Mouse (Mus musculus) right cerebral cortex, postnatal 36 days (tissue): ENCODE measurements around the gene Slc35g2.

ENCODE experiments used
- DNase-seq, 2 experiments: peaks; one replicate each; pipeline ENCODE4 v3.0.0; 2022; ENCODE audit warnings: low spot score in 2 of 2, mixed read lengths in 1 of 2

Gene Slc35g2

GRCm38 (mm10) chr9:100560251-100560890 is 10.5 kb downstream of the Slc35g2 start:
- peak in 1 of 2 experiments; percentile 15 for DNase-seq

GRCm38 (mm10) chr9:100558991-100559390 is 11.9 kb downstream of the Slc35g2 start:
- DNase-seq, result no peak

- no peak for DNase-seq
Measured at GRCm38 (mm10) chr9:100558023-100558573, 12.8 kb downstream of the Slc35g2 start.

- DNase-seq, result no peak
Measured at GRCm38 (mm10) chr9:100555686-100556085, 15.2 kb downstream of the Slc35g2 start.

GRCm38 (mm10) chr9:100548313-100548712 is 22.6 kb downstream of the Slc35g2 start:
- no peak for DNase-seq

- no peak for DNase-seq
Measured at GRCm38 (mm10) chr9:100546594-100546910, 24.3 kb downstream of the Slc35g2 start.

GRCm38 (mm10) chr9:100545715-100546593 is 24.9 kb downstream of the Slc35g2 start, which contains the start of gene Nck1:
Gene Nck1 (minus strand): TSS chr9:100546134.
- DNase-seq, result peak; percentile 99

- no peak for DNase-seq
Measured at GRCm38 (mm10) chr9:100544948-100545714, 25.8 kb downstream of the Slc35g2 start.

GRCm38 (mm10) chr9:100535618-100536262 is 35.1 kb downstream of the Slc35g2 start:
- no peak for DNase-seq

- DNase-seq, result no peak
Measured at GRCm38 (mm10) chr9:100534686-100535085, 36.2 kb downstream of the Slc35g2 start.

GRCm38 (mm10) chr9:100532847-100533505 is 37.9 kb downstream of the Slc35g2 start:
- no peak for DNase-seq

GRCm38 (mm10) chr9:100531296-100531695 is 39.6 kb downstream of the Slc35g2 start:
- DNase-seq, result no peak

GRCm38 (mm10) chr9:100525225-100525624 is 45.7 kb downstream of the Slc35g2 start:
- no peak for DNase-seq

- no peak for DNase-seq
Measured at GRCm38 (mm10) chr9:100522029-100522428, 48.9 kb downstream of the Slc35g2 start.

- DNase-seq, result no peak
Measured at GRCm38 (mm10) chr9:100520586-100520985, 50.3 kb downstream of the Slc35g2 start.

- no peak for DNase-seq
Measured at GRCm38 (mm10) chr9:100520012-100520411, 50.9 kb downstream of the Slc35g2 start.

GRCm38 (mm10) chr9:100507581-100507980 is 63.3 kb downstream of the Slc35g2 start:
- no peak for DNase-seq

GRCm38 (mm10) chr9:100506652-100507051 is 64.2 kb downstream of the Slc35g2 start:
- no peak for DNase-seq

- DNase-seq, result no peak
Measured at GRCm38 (mm10) chr9:100505498-100505897, 65.4 kb downstream of the Slc35g2 start.
